Mouse (Mus musculus): ENCODE results near the gene Slfn2. TPM values are rescaled to one million over a fixed set of nuclear protein-coding genes. Genes with fewer than 3 reads are reported as not detected.

The Slfn2 gene
- polyA plus RNA-seq, 1 experiment = 2.5 TPM

DNA sequence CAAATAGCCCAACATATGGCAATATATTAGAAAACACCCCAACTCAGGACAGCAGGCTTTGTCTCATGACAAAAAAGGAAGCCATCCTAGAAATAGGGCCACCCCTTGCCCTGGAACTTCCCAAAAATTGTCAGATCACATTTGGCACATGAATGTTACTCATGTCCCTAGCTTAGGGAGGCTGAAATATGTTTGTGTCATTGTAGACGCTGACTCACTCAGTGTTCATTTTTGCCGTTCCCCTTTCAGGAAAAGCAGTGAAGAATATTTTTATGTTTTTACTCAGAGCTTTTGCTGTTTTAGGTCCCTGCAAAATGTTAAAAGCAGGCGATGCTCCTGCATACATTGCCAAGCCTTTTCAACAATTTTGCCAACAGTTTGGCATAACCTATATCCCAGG is 19.3 kb upstream of the Slfn2 start:
- no peak overlapping the region for H3K27ac ChIP-seq (ENCODE audit: insufficient read depth, low read length)
- no peak for TF ChIP-seq CTCF (IDR thresholded peaks at IDR 0.05; ENCODE audit: extremely low read depth, insufficient read depth, low read length)
- no peak for TF ChIP-seq POLR2A (IDR thresholded peaks at IDR 0.05; ENCODE audit: extremely low read depth, insufficient read depth, low read length)
- H3K4me1 ChIP-seq (ENCODE audit: control insufficient read depth, insufficient read depth, low read length) = no peaks in the 10 kb centered on the region
- no peak overlapping the region for H3K4me3 ChIP-seq (ENCODE audit: insufficient read depth, low read length)

DNA sequence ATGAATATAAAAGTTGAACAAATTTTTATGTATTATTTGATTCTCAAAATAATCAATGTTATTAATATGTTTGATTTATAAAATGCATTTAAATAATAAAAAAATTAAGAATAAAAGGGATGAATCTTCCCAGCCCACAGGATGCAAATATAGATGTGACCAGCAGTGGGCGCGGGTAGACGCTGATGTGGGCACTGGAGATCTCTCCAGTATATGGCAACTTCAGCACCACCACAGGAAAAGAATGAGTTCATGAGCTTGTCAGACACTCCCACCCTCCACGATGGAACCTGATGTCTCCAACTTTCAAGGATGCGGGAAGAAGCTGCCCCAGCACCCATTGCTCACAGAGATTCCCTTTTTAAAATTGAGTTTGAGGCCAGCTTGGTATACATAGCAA is 7.0 kb upstream of the Slfn2 start:
- Histone ChIP-seq H3K4me3 (ENCODE audit: insufficient read depth, low read length) (no peak overlapping the region), H3K4me1 (ENCODE audit: control insufficient read depth, insufficient read depth, low read length) (peaks cover 5% of the 10 kb centered on the region), H3K27ac (ENCODE audit: insufficient read depth, low read length) (no peak overlapping the region)
- TF ChIP-seq POLR2A (IDR thresholded peaks at IDR 0.05; ENCODE audit: extremely low read depth, insufficient read depth, low read length) (no peak), CTCF (IDR thresholded peaks at IDR 0.05; ENCODE audit: extremely low read depth, insufficient read depth, low read length) (peak; percentile 73)

DNA sequence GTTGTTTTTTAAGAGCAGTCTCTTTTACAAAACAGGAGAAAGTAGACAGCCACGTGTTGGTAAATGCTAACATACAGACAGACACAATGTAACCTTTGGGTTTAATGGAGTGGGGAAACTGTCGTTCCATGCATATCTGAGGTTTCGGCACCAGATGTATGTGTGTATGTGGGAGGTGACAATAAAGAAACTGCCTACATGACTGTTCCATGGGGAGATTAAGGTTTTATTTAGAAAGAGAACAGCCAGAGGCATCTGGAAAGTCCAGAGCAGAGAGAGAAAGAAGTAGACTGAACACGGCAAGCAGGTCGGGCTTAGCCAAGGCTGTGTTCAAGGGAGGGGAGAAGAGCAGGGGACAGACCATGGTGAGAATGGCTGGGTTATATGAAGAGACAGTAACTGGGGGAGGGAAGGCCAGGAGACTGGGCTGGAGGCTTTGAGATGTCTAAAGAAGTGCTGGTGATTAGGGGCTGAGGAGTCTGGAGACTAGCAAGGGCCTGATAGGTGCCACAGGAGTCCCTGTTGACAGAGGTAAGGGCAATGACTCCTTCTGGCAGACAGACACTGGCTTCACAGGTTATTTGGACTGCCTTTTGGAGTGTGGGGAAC is 4.4 kb upstream of the Slfn2 start:
- TF ChIP-seq POLR2A (IDR thresholded peaks at IDR 0.05; ENCODE audit: extremely low read depth, insufficient read depth, low read length) (no peak), CTCF (IDR thresholded peaks at IDR 0.05; ENCODE audit: extremely low read depth, insufficient read depth, low read length) (no peak)
- Histone ChIP-seq H3K4me3 (ENCODE audit: insufficient read depth, low read length) (no peak overlapping the region), H3K4me1 (ENCODE audit: control insufficient read depth, insufficient read depth, low read length) (peaks cover 7% of the 10 kb centered on the region), H3K27ac (ENCODE audit: insufficient read depth, low read length) (no peak overlapping the region)

DNA sequence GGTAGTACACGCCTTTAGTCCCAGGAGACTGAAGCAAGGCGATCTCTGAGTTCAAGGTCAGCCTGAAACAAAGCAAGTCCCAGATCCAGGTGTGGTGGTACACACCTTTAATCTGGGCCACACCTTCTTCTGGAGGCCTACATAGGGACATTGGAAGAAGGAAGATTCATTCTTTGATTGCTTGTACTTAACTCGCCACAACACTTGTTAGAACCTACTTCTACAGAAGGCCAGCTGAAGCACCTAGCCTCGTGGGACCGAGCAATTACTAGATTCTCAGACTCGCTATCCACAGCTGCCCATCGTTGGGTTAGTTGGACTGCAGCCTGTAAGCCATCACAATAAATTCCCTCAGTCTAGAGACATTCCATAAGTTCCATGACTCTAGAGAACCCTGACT is 3.1 kb upstream of the Slfn2 start:
- TF ChIP-seq POLR2A (IDR thresholded peaks at IDR 0.05; ENCODE audit: extremely low read depth, insufficient read depth, low read length) (no peak), CTCF (IDR thresholded peaks at IDR 0.05; ENCODE audit: extremely low read depth, insufficient read depth, low read length) (no peak)
- H3K27ac ChIP-seq (ENCODE audit: insufficient read depth, low read length) = no peak overlapping the region
- H3K4me1 ChIP-seq (ENCODE audit: control insufficient read depth, insufficient read depth, low read length) = peaks cover 7% of the 10 kb centered on the region

DNA sequence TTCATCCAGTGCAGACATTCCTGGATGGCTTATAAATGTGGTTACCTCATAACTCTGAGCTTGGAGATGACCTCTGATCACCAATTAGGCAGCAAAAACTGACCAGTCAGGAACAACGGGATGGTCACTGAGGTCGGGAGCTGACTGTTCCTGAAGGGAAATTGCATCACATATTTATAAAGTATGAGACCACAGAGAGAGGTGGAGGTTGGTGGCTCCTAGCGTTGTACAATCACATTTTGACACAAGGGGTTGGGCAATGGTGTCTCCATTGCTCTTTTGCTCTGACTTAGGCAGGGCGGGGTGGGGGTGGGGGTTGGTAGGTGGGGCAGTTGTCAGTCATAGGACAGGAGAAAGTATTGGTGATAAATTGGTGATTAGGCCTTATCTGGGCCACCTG is 1.8 kb upstream of the Slfn2 start:
- Histone ChIP-seq H3K4me3 (ENCODE audit: insufficient read depth, low read length) (no peak overlapping the region), H3K27ac (ENCODE audit: insufficient read depth, low read length) (no peak overlapping the region), H3K4me1 (ENCODE audit: control insufficient read depth, insufficient read depth, low read length) (peaks cover 7% of the 10 kb centered on the region)
- TF ChIP-seq CTCF (IDR thresholded peaks at IDR 0.05; ENCODE audit: extremely low read depth, insufficient read depth, low read length) (no peak), POLR2A (IDR thresholded peaks at IDR 0.05; ENCODE audit: extremely low read depth, insufficient read depth, low read length) (no peak)

More for the DNA sequence above, 3.1 kb upstream of the Slfn2 start:
- H3K4me3 ChIP-seq (ENCODE audit: insufficient read depth, low read length) = no peak overlapping the region

DNA sequence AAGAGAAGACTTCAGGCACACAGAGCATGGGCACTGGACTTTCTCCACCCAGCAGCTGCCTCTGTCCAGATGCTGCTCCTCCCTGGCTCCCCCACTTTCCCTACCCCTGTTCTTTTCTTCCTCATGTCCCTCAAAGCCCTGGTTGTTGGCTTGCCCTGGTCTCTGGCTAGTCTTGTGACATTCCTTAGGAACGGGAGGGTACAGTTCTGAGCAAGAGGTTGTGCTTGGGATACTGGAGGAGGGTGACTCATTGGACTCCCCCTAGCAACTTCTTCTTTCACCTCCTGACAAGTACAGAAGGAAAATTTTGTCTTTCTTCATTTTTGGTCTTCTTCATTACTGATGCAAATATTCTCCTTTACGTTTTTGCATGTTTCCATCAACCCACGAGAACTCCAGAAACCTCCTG is 967 bp upstream of the Slfn2 start:
- TF ChIP-seq CTCF (IDR thresholded peaks at IDR 0.05; ENCODE audit: extremely low read depth, insufficient read depth, low read length) = no peak
- no peak for TF ChIP-seq POLR2A (IDR thresholded peaks at IDR 0.05; ENCODE audit: extremely low read depth, insufficient read depth, low read length)
- H3K4me1 ChIP-seq (ENCODE audit: control insufficient read depth, insufficient read depth, low read length) = peaks cover 7% of the 10 kb centered on the region
- H3K27ac ChIP-seq (ENCODE audit: insufficient read depth, low read length) = no peak overlapping the region
- no peak overlapping the region for H3K4me3 ChIP-seq (ENCODE audit: insufficient read depth, low read length)

DNA sequence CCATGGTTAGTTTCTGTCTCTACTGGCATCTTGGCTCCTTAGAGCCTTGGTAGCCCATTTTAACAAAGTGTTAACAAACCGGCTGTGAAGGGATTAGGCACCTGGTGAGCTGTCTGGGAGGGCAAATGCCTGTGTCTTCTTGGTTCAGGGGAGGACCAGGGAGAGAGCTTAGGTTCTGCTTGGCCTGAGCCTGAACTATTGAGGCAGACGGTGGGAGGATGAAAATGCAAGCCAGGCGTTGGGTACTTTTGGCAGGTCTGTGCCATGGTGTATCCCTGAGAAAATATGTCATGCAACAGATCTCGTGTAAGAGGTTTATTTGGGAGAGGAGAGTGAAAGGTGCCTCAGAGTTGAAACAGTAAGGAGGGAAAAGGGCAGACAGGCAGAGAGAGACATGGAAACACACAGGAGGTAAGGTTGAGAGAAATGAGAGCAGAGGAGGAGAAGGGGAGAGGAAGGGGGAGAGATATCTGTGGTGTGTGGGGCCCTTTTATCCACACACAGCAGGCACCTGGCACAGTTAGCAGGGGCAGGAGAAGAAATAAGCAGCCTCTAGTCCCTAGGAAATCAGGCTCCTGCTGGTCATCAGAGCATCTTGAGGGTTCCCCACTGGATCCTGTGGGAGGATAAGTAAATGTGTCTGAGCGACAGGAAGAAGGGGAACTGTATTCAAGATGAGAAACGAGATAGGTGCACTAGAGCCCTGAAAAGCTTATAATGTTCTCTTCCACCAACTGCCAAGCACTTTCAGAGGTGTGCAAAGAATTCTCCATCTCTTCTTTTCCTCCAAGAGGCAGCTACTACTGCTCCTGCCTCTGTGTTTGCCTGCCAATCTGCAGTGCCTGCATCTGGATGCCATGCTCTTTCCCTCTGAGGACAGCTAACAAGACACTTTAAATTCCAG is 781 bp downstream of the Slfn2 start:
- H3K4me3 ChIP-seq (ENCODE audit: insufficient read depth, low read length) = no peak overlapping the region
- TF ChIP-seq POLR2A (IDR thresholded peaks at IDR 0.05; ENCODE audit: extremely low read depth, insufficient read depth, low read length) = no peak
- TF ChIP-seq CTCF (IDR thresholded peaks at IDR 0.05; ENCODE audit: extremely low read depth, insufficient read depth, low read length) = no peak
- no peak overlapping the region for H3K27ac ChIP-seq (ENCODE audit: insufficient read depth, low read length)
- peaks cover 4% of the 10 kb centered on the region for H3K4me1 ChIP-seq (ENCODE audit: control insufficient read depth, insufficient read depth, low read length)

DNA sequence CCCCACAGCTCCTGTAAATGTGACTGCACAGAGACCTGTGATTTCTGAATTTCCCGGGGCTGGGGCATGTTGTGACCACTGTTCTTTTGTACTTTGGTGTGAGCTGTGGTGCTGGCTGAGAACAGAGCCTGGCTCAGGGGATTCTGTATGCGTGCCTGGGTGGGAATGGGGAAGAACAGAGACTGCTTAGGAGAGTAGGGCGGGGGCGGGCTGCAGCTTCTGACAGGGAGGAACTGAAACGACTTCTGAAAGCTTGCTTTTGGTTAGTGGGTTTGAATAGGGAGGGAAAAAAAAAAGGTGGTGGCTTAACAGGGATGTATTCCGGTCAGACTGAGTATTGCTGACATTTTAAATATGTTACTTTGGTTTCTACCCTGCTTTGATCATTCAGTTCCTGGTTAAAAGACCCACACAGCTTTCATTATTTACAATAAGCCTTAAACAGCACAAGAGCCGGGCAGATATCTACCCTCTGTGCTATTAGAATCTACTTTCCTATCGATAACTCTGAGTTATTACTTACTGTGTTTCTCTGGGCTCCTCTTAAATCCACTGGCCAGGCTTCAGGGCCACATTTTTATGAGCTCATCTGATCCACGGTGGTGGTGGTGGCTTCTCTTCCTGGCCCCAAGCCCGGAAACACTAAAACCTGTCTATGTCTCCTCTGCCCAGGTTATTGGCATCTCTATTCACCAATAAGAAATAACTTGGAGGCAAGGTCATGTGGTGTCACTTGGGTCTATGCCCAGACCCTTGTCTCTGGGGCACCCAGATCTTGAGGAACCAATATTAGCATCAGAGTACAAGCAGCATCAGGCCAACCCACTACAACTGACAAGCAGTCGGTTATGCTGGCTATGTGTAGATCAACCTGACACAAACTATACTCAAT is 2.0 kb downstream of the Slfn2 start:
- 0 out of 2 replicates have a peak, but pooled peaks have one; percentile 16 for TF ChIP-seq POLR2A (IDR thresholded peaks at IDR 0.05; ENCODE audit: extremely low read depth, insufficient read depth, low read length)
- no peak for TF ChIP-seq CTCF (IDR thresholded peaks at IDR 0.05; ENCODE audit: extremely low read depth, insufficient read depth, low read length)
- no peak overlapping the region for H3K27ac ChIP-seq (ENCODE audit: insufficient read depth, low read length)
- H3K4me1 ChIP-seq (ENCODE audit: control insufficient read depth, insufficient read depth, low read length) = peaks cover 2% of the 10 kb centered on the region
- H3K4me3 ChIP-seq (ENCODE audit: insufficient read depth, low read length) = no peak overlapping the region

DNA sequence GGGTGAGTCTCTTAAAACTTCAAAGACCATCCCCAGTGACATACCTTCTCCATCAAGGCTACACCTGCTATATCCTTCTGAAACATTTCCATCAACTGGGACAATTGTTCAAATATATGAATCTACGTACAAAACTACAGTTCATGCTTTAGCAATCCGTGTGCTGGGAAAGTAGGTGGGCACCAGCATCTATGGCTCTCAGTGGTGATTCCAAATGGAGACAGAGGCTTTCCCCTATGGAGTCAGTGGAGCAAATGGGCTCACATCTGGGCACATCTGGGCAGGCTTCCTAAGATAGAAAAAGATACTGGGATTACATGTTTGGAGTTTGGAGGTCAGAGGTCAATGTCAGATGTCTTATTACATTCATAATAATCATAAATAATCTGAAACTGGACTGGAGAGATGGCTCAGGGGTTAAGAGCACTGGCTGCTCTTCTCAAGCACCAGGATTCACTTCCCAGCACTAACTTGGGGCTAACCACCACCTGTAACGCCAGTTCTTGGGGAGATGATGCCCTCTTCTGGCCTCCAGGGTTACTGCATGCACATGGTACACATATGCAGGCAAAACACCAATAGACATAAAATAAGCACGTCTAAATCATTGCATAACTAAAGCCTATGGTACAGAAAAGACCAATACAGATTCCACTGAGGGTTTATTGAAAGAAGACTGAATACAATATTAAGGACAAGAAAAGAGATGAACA is 3.2 kb downstream of the Slfn2 start:
- Histone ChIP-seq H3K27ac (ENCODE audit: insufficient read depth, low read length) (no peak overlapping the region), H3K4me3 (ENCODE audit: insufficient read depth, low read length) (no peak overlapping the region), H3K4me1 (ENCODE audit: control insufficient read depth, insufficient read depth, low read length) (peaks cover 2% of the 10 kb centered on the region)
- peak; percentile 11; the same call in 1 of the 2 replicates for TF ChIP-seq CTCF (IDR thresholded peaks at IDR 0.05; ENCODE audit: extremely low read depth, insufficient read depth, low read length)
- no peak for TF ChIP-seq POLR2A (IDR thresholded peaks at IDR 0.05; ENCODE audit: extremely low read depth, insufficient read depth, low read length)
